Mouse (Mus musculus) E14TG2a.4 (cell line): Measurements from ENCODE around the gene Lgmn.

Source experiments
- H3K27me3 ChIP-seq: 2 replicates; pipeline ENCODE4 v1.6.1; 2014; ENCODE audit warnings: low read length, control low read depth; ENCODE audit not compliant: insufficient read depth
- H3K36me3 ChIP-seq: 2 replicates; pipeline ENCODE4 v1.6.1; 2014; ENCODE audit warnings: low read length, control low read depth; ENCODE audit not compliant: insufficient read depth
- H3K4me1 ChIP-seq: replicated peaks from 2 replicates; pipeline ENCODE4 v1.6.1; 2014; ENCODE audit warnings: low read depth, low read length, control low read depth
- H3K4me3 ChIP-seq: replicated peaks from 2 replicates; pipeline ENCODE4 v1.5.1; 2014; ENCODE audit warnings: mild to moderate bottlenecking, low read length
- H3K9me3 ChIP-seq: 2 replicates; pipeline ENCODE4 v1.6.1; 2014; ENCODE audit warnings: low read length, control low read depth
- CTCF ChIP-seq: conservative IDR thresholded peaks from 2 replicates; pipeline ENCODE4 v1.5.1; 2014; ENCODE audit warnings: low read length
- NANOG ChIP-seq: IDR thresholded peaks from 2 replicates; pipeline ENCODE4 v1.6.1; 2014; ENCODE audit warnings: borderline replicate concordance, low read length, mixed read lengths
- POU5F1 ChIP-seq: IDR thresholded peaks from 2 replicates; pipeline ENCODE4 v1.6.1; 2014; ENCODE audit warnings: low read length, borderline replicate concordance

The Lgmn gene

DNA sequence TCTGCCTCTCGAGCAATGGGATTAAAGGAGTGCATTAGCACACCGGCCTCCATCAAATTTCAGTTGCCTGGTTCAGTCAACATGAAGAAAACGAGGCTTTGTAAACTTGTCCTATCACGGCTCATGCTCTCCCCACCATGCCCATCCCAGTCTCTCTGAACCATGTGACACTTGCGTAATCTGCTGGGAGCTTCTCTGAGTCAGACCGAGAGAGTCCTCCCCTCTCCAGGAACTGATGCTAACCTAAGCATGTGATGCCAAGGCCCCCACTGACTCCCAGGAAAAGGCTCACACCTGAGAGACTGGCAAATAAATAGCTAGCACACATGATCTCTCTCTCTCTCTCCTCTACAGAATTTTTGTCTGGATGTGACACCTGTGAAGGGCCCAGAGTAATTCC is 21.9 kb downstream of the Lgmn start:
- Histone ChIP-seq H3K4me1 (peaks cover 65% of the 10 kb centered on the region), H3K4me3 (no peak overlapping the region), H3K27me3 (no peaks in the 10 kb centered on the region), H3K36me3 (peaks cover 8% of the 10 kb centered on the region), H3K9me3 (no peaks in the 10 kb centered on the region)
- TF ChIP-seq CTCF (no peak), POU5F1 (no peak), NANOG (no peak)

DNA sequence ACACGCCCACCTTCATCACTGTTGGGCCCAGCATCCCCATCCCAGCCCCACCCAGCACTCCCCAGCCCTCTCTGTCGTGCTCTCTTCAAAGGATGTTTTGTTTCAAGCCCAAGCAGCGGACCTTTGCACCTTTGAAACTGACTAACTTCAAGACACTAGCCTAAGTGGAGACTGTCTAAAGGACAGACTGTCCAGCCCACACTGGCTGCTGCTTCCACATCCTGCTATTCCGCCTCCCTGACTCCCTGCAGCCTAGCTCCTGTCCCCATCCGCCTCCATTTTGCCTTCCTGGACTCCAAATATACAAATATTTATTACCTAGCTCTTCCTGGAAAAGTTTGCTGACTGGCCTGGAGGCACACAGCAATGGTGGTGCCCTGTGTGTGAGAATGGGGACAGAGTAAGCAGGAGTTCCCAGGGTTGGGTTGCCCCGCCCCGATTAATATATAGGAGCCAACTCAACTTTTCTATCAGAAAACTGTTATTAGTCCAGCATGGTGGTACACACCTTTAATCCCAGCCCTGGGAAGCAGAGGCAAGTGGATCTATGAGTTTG is 22.6 kb downstream of the Lgmn start:
- H3K9me3 ChIP-seq: no peaks in the 10 kb centered on the region
- no peak overlapping the region for H3K4me3 ChIP-seq
- no peak for TF ChIP-seq POU5F1
- TF ChIP-seq CTCF: no peak
- TF ChIP-seq NANOG: no peak

DNA sequence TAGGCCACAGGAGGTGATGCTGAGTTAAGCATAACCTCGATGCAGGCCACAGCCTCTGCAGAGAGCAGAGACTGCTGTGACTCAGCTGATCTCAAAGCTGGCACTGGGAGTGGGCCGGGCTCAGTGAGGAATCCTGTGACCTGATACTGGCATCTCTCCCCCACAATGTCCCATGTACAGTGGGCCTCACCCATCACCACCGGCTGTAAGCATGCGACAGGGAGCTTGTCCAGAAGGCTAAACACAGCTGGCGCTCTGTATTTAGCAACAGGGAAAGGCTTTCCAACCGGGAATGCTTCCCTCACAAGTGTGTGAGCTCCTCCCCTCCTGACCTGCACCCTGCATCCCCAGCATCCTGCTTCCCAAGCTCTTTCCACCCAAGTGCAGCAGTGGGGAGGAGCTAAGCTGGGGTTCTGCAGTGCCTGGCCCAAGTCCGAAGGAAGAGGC is 23.2 kb downstream of the Lgmn start:
- Histone ChIP-seq H3K36me3 (peaks cover 8% of the 10 kb centered on the region), H3K9me3 (no peaks in the 10 kb centered on the region)

More for the DNA sequence above, 22.6 kb downstream of the Lgmn start:
- Histone ChIP-seq H3K36me3 (peaks cover 8% of the 10 kb centered on the region), H3K4me1 (peaks cover 59% of the 10 kb centered on the region), H3K27me3 (no peaks in the 10 kb centered on the region)

DNA sequence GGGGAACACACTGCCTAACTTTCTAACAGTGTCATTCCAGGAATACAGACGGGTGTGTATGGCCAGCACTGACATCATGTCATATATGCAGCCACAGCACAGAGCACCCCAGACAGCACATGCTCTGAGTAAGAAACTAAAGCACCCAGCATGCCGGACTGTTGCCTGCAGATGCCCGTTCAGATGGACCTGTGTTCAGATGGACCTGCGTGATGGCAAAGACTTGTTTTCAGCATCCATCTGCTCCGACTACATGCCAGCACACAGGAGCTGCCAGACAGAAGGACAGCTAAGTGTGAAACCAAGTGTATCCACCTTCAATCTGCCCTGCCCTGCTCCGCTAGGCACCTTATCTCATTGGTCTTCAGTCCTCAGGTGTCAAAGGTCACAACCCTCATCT is 24.9 kb downstream of the Lgmn start:
- TF ChIP-seq POU5F1: no peak
- no peak for TF ChIP-seq CTCF
- no peak for TF ChIP-seq NANOG

More for the DNA sequence above, 23.2 kb downstream of the Lgmn start:
- no peaks in the 10 kb centered on the region for H3K27me3 ChIP-seq
- TF ChIP-seq CTCF (no peak), POU5F1 (no peak), NANOG (no peak)
- H3K4me1 ChIP-seq: peaks cover 52% of the 10 kb centered on the region
- no peak overlapping the region for H3K4me3 ChIP-seq

DNA sequence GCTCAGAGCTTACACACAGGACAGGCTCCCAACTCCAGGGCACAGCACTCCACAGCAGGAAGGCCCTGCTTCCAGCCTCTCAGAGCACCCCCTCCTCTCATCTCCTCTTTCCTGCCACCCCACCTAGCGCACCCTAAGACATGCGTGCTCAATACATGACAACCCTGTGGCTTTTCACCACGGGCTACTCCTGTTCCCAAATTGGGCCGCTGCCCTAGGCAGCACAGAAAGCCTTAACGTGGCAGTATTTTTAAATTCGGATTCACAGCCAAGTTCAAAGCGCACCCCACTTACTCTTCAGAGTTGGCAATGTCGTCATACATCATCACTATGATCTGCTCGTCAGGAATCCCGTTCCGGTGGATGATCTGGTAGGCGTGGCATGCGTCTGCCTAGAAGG is 26.4 kb downstream of the Lgmn start:
- TF ChIP-seq CTCF: no peak
- TF ChIP-seq NANOG: no peak
- no peak for TF ChIP-seq POU5F1
- Histone ChIP-seq H3K27me3 (no peaks in the 10 kb centered on the region), H3K9me3 (no peaks in the 10 kb centered on the region), H3K4me3 (peak overlapping the region; percentile 41; the same call in 1 of the 2 replicates), H3K4me1 (peaks cover 32% of the 10 kb centered on the region), H3K36me3 (peaks cover 8% of the 10 kb centered on the region)

More for the DNA sequence above, 24.9 kb downstream of the Lgmn start:
- H3K4me3 ChIP-seq: no peak overlapping the region
- H3K36me3 ChIP-seq: peaks cover 8% of the 10 kb centered on the region
- H3K27me3 ChIP-seq: no peaks in the 10 kb centered on the region
- H3K4me1 ChIP-seq: peaks cover 42% of the 10 kb centered on the region
- no peaks in the 10 kb centered on the region for H3K9me3 ChIP-seq

DNA sequence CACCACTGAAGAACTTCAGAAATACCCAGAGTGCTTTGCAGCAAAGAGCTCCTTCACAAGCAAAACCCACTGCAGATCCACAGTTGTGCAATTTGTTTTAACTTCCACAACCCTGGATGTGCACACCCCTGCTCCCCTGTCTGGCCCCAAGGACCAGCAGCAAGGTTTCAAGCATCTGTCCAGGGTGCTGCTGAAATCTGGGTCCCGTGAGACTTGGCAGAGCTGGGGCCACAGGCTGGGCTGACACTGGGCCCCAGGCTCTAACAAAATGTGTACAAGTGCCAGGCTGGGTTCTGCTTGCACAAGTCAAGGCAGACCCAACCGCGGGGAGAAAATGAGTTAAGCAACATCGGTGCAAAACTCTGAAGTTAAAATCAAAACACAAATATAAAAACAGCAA is 41.0 kb downstream of the Lgmn start:
- Histone ChIP-seq H3K36me3 (peaks cover 89% of the 10 kb centered on the region), H3K9me3 (peaks cover 19% of the 10 kb centered on the region), H3K4me1 (peaks cover 10% of the 10 kb centered on the region), H3K27me3 (no peaks in the 10 kb centered on the region), H3K4me3 (peak overlapping the region; percentile 55)
- TF ChIP-seq NANOG: no peak
- no peak for TF ChIP-seq CTCF
- no peak for TF ChIP-seq POU5F1

DNA sequence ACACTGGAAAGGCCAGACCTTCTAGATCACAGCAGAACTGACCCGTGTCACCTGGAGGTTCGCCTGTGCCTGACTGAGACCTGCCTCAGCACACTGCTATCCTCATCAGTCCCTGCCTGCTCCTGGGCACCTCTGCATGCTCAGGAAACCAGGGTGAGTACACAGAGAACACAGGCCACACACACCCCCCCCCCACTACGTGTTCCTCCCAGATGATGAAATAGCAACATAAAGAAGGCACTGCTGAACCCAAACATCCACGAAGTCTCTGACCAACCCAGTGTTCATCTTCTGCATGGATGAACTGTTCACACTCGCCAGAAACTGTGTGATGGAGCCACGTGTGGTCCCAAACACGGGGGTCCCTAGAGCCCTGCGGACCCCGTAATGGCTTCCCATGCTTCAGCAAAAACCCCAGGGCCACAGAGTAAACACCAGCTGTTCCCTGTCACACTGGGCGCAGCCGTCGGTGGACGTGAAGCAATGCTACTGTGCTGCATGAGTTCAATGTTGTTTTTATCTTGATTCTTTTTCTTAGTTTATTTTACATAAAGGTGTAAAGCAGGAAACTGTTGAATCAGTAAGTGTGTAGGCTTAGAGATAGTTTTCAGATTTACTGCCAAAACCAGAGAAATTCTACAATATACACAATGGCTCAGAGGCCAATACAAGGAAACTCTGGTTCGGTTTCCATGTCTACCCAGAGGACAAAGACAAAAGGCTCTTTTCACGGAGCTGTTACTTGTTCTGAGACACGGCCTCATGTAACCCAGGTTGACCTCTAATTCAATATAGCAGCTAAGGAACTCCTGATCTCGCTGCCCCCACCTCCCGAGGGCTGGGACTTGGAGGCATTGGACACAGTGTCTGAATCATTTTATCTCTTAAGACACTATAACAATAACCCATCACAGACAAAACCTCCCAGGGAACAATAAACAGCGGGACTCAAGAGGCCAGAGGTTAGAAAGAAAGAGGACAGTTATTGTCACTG is 43.3 kb downstream of the Lgmn start:
- peaks cover 19% of the 10 kb centered on the region for H3K9me3 ChIP-seq
- no peak overlapping the region for H3K4me3 ChIP-seq
- no peaks in the 10 kb centered on the region for H3K4me1 ChIP-seq
- no peaks in the 10 kb centered on the region for H3K27me3 ChIP-seq
- H3K36me3 ChIP-seq: peaks cover 74% of the 10 kb centered on the region
- TF ChIP-seq POU5F1: no peak
- no peak for TF ChIP-seq CTCF

DNA sequence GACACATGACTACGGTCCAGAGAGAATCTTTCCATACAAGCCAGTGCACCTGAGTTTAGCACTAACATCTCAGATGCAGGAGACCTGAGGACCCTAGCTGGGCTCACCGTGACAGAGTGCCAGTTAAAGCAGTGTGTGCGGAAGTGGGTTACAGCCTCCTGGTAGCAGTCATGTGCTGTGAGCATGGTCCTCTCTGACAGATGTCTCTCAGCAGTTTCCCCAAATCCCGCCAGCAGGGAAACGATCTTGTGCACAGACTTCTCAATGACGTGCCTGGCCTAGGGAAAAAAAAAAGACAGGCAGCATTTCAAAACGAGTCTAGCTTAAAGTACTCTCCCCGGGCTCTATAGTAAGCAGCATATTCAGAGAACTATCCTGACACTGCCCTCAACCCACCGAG is 44.1 kb downstream of the Lgmn start:
- no peak overlapping the region for H3K4me3 ChIP-seq
- peaks cover 19% of the 10 kb centered on the region for H3K9me3 ChIP-seq
- H3K36me3 ChIP-seq: peaks cover 67% of the 10 kb centered on the region
- H3K27me3 ChIP-seq: no peaks in the 10 kb centered on the region
- no peaks in the 10 kb centered on the region for H3K4me1 ChIP-seq
- TF ChIP-seq CTCF: no peak
- no peak for TF ChIP-seq NANOG
- TF ChIP-seq POU5F1: no peak
